Comparison of ENCODE assay signal across 7 mouse cellular contexts in genomic region chr11:53299551-53300329, GRCm38 (mm10). TPM values are rescaled to one million over a fixed set of nuclear protein-coding genes. Genes with fewer than 3 reads are reported as not detected.
DNase-seq lines count a peak whose midpoint lies in the region; ATAC-seq lines count a peak whose summit lies in the region.

No protein-coding gene starts in this region.

- H3K4me1 ChIP-seq in intestine, embryonic 15.5 days (replicated peaks): peaks cover 20% of the 10 kb centered on the region
- peaks cover 23% of the 10 kb centered on the region for H3K4me1 ChIP-seq in limb, embryonic 10.5 days
- H3K4me1 ChIP-seq in midbrain, embryonic 11.5 days (ENCODE audit: control insufficient read depth, insufficient read depth, low read length): peaks cover 17% of the 10 kb centered on the region

- no peaks in the 10 kb centered on the region for H3K27me3 ChIP-seq in intestine, embryonic 15.5 days (replicated peaks)
- H3K27me3 ChIP-seq in limb, embryonic 10.5 days (ENCODE audit: low read depth, poor library complexity, severe bottlenecking): no peaks in the 10 kb centered on the region
- H3K27me3 ChIP-seq in midbrain, embryonic 11.5 days (ENCODE audit: control insufficient read depth, insufficient read depth, low read length): no peaks in the 10 kb centered on the region

- H3K27ac ChIP-seq in intestine, embryonic 15.5 days: peak overlapping the region; percentile 99
- peak overlapping the region; percentile 94 for H3K27ac ChIP-seq in limb, embryonic 10.5 days
- H3K27ac ChIP-seq in midbrain, embryonic 11.5 days (ENCODE audit: low read depth, low read length): peak overlapping the region; percentile 95

- H3K9me3 ChIP-seq in intestine, embryonic 15.5 days: no peaks in the 10 kb centered on the region
- no peaks in the 10 kb centered on the region for H3K9me3 ChIP-seq in limb, embryonic 10.5 days (replicated peaks)
- H3K9me3 ChIP-seq in midbrain, embryonic 11.5 days (ENCODE audit: control insufficient read depth, low read length): no peaks in the 10 kb centered on the region

- intact Hi-C loops in gastrocnemius, postnatal 14 days (cut with DNase I; ENCODE audit: low total_unique reads): no loop called here

- peak overlapping the region; percentile 54 for H3K4me2 ChIP-seq in intestine, embryonic 15.5 days (replicated peaks)
- peak overlapping the region; percentile 78 for H3K4me2 ChIP-seq in midbrain, embryonic 11.5 days

- ATAC-seq in intestine, embryonic 15.5 days: peak; percentile 79
- no peak for ATAC-seq in midbrain, embryonic 11.5 days (ENCODE audit: low FRiP score)

- H3K4me3 ChIP-seq in intestine, embryonic 15.5 days (replicated peaks): peak overlapping the region; percentile 100
- H3K4me3 ChIP-seq in limb, embryonic 10.5 days: peak overlapping the region; percentile 100
- H3K4me3 ChIP-seq in midbrain, embryonic 11.5 days (ENCODE audit: low read depth, low read length): peak overlapping the region; percentile 98

- WGBS in intestine, embryonic 15.5 days: under 1% methylated on average over 80 of the region's 80 CpGs
- under 1% methylated on average over 80 of the region's 80 CpGs for WGBS in limb, embryonic 10.5 days
- under 1% methylated on average over 76 of the region's 80 CpGs for WGBS in midbrain, embryonic 11.5 days

- H3K36me3 ChIP-seq in intestine, embryonic 15.5 days: no peaks in the 10 kb centered on the region
- peaks cover 37% of the 10 kb centered on the region for H3K36me3 ChIP-seq in limb, embryonic 10.5 days
- no peaks in the 10 kb centered on the region for H3K36me3 ChIP-seq in midbrain, embryonic 11.5 days (ENCODE audit: control insufficient read depth, insufficient read depth, low read length)

- H3K9ac ChIP-seq in intestine, embryonic 15.5 days: peak overlapping the region; percentile 98
- peak overlapping the region; percentile 97 for H3K9ac ChIP-seq in midbrain, embryonic 11.5 days (ENCODE audit: low read length)

- peak; percentile 79 to 89 for DNase-seq in adrenal gland, adult (ENCODE audit: inconsistent age in 2 of 2, low spot score in 1 of 2)
- peak; percentile 35 to 44 for DNase-seq in cerebellum, postnatal 36 days
- peak; percentile 55 for DNase-seq in gastrocnemius, postnatal 14 days
- DNase-seq in limb, embryonic 10.5 days (ENCODE audit: low spot score): peak; percentile 68
- peak; percentile 94 for DNase-seq in midbrain, embryonic 11.5 days (ENCODE audit: low spot score, missing footprints)
- DNase-seq in spleen, adult 18-20 months: peak; percentile 59 to 68

RNA-seq across cellular contexts. Expression of gene Hspa4, which starts 0.5 kb away (rescaled TPM):
- 100 to 1,000 TPM in 1 of 2 experiments, 10 to 100 TPM in 1; 94.8 to 113 TPM for total RNA-seq in gastrocnemius, postnatal 14 days (2021)
- polyA plus RNA-seq in intestine, embryonic 15.5 days (2015; fragmentation: Nextera tagmentation; extraction: Ambion mirVana): 103 and 106 TPM in 2 replicates
- polyA plus RNA-seq in limb, embryonic 10.5 days (2016; fragmentation: Nextera tagmentation; extraction: Ambion mirVana): 143 and 154 TPM in 2 replicates
- 111 and 117 TPM in 2 replicates for polyA plus RNA-seq in midbrain, embryonic 11.5 days (2014; fragmentation: Nextera tagmentation; extraction: Ambion mirVana)

RNA-seq across cellular contexts. Expression of gene Zcchc10, which starts 24.7 kb away (rescaled TPM):
- 1 to 10 TPM; 7.4 to 8.7 TPM for total RNA-seq in gastrocnemius, postnatal 14 days (2021)
- polyA plus RNA-seq in intestine, embryonic 15.5 days (2015; fragmentation: Nextera tagmentation; extraction: Ambion mirVana): 14.2 and 17.5 TPM in 2 replicates
- 23.0 and 30.4 TPM in 2 replicates for polyA plus RNA-seq in limb, embryonic 10.5 days (2016; fragmentation: Nextera tagmentation; extraction: Ambion mirVana)
- 26.9 and 27.3 TPM in 2 replicates for polyA plus RNA-seq in midbrain, embryonic 11.5 days (2014; fragmentation: Nextera tagmentation; extraction: Ambion mirVana)

RNA-seq across cellular contexts. Expression of gene Aff4, which starts 50.9 kb away (rescaled TPM):
- total RNA-seq in gastrocnemius, postnatal 14 days (2021): 10 to 100 TPM; 82.6 to 94.5 TPM
- polyA plus RNA-seq in intestine, embryonic 15.5 days (2015; fragmentation: Nextera tagmentation; extraction: Ambion mirVana): 33.7 and 35.4 TPM in 2 replicates
- 33.7 and 38.0 TPM in 2 replicates for polyA plus RNA-seq in limb, embryonic 10.5 days (2016; fragmentation: Nextera tagmentation; extraction: Ambion mirVana)
- polyA plus RNA-seq in midbrain, embryonic 11.5 days (2014; fragmentation: Nextera tagmentation; extraction: Ambion mirVana): 43.5 and 43.7 TPM in 2 replicates

Comparison
In these comparisons a context has a peak if more than half of its experiments do, and no peak if none do; other contexts are left out.
1. DNase-seq: peak in every context shown above with its lines; median percentile 94 in midbrain, embryonic 11.5 days; 84 in adrenal gland, adult; 68 in limb, embryonic 10.5 days; 64 in spleen, adult 18-20 months; 55 in gastrocnemius, postnatal 14 days; 40 in cerebellum, postnatal 36 days.